Mouse (Mus musculus) embryonic fibroblast, embryonic 13.5 days (primary cell): ENCODE measurements around the gene Dusp5.

Source experiments
- CTCF ChIP-seq: IDR thresholded peaks from 2 replicates; pipeline ENCODE4 v1.5.1; 2011; ENCODE audit warnings: mild to moderate bottlenecking, control low read depth, low read length, moderate library complexity, borderline replicate concordance; ENCODE audit not compliant: insufficient read depth
- POLR2A ChIP-seq: IDR thresholded peaks from 2 replicates; pipeline ENCODE4 v1.6.1; 2011; ENCODE audit warnings: low read depth, mild to moderate bottlenecking, control low read depth, low read length, moderate library complexity

DNA sequence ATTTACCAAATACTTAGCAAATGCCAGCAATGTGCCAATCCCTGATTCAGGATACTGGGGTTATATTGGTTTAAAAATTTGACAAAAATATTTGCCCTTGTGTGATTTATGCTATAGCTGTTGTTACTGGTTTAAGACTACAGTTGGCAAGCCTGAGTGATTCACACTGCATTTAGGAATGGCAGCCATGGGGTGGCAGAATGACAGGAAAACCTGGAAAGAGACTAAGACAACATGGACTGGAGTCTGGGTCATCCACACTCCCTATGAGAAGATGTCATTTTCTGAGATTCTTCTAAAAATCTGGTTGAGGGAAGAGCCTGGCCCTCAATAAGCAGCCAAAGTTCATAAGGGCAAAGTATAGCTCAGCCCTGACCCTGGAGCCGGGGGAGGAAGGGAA is 39.0 kb upstream of the Dusp5 start:
- no peak for TF ChIP-seq POLR2A
- no peak for TF ChIP-seq CTCF
